Mouse (Mus musculus) layer of hippocampus, postnatal 10 days (tissue): ENCODE data around the gene Miip. TPM values are rescaled to one million over a fixed set of nuclear protein-coding genes. Genes with fewer than 3 reads are reported as not detected.
"Not testable (repeated sequence)": the region's sequence is repeated elsewhere in the genome, so short reads cannot be mapped to it uniquely, and the experiment has no call there.

Experiments
- DNase-seq, 2 experiments: peaks; one replicate each; pipeline ENCODE4 v3.0.0; 2021; ENCODE audit warnings: low spot score in 2 of 2
- total RNA-seq, 2 experiments: library from RNA; stranded (reverse); gene quantifications; 2 replicates each; pipeline ENCODE4 v1.2.3; 2021

Miip gene
- total RNA-seq, 2 experiments from 2014 or later: 20.3 to 25.1 TPM

- DNase-seq: no peak
Observed at GRCm38 (mm10) chr4:147875852-147876575, 7.4 kb upstream of the Miip start.

GRCm38 (mm10) chr4:147869238-147869637, 622 bp upstream of the Miip start:
- no peak for DNase-seq

- no peak for DNase-seq
Observed at GRCm38 (mm10) chr4:147867563-147868449, 810 bp downstream of the Miip start.

GRCm38 (mm10) chr4:147866793-147867192, 1.8 kb downstream of the Miip start:
- DNase-seq: not testable (repeated sequence)

GRCm38 (mm10) chr4:147866056-147866455, 2.6 kb downstream of the Miip start:
- no peak for DNase-seq

- DNase-seq: no peak
Observed at GRCm38 (mm10) chr4:147865651-147866050, 3.0 kb downstream of the Miip start.

GRCm38 (mm10) chr4:147862051-147862450, 6.6 kb downstream of the Miip start:
- no peak for DNase-seq

- DNase-seq: no peak
Observed at GRCm38 (mm10) chr4:147850776-147851175, 17.8 kb downstream of the Miip start.

- no peak for DNase-seq
Observed at GRCm38 (mm10) chr4:147848584-147848991, 20.0 kb downstream of the Miip start.

GRCm38 (mm10) chr4:147847614-147848583, 20.7 kb downstream of the Miip start, which contains the start of gene Zfp933:
Gene Zfp933, minus strand, starts transcription at chr4:147848366.
- DNase-seq: peak; percentile 60 to 65

GRCm38 (mm10) chr4:147842871-147843270, 25.7 kb downstream of the Miip start:
- DNase-seq: no peak

- not testable (repeated sequence) for DNase-seq
Observed at GRCm38 (mm10) chr4:147839282-147839681, 29.3 kb downstream of the Miip start.

- no peak for DNase-seq
Observed at GRCm38 (mm10) chr4:147824389-147824788, 44.2 kb downstream of the Miip start.

GRCm38 (mm10) chr4:147821414-147821813, 47.2 kb downstream of the Miip start:
- not testable (repeated sequence) for DNase-seq

GRCm38 (mm10) chr4:147819659-147820058, 49.0 kb downstream of the Miip start:
- not testable (repeated sequence) for DNase-seq

GRCm38 (mm10) chr4:147814592-147815167, 53.9 kb downstream of the Miip start:
- DNase-seq: no peak

- no peak for DNase-seq
Observed at GRCm38 (mm10) chr4:147813249-147813765, 55.3 kb downstream of the Miip start.
